Mouse (Mus musculus): ENCODE data around the gene Gm5751. TPM values are rescaled to one million over a fixed set of nuclear protein-coding genes. Genes with fewer than 3 reads are reported as not detected.
"Not testable (repeated sequence)": the region's sequence is repeated elsewhere in the genome, so short reads cannot be mapped to it uniquely, and the experiment has no call there.

Gm5751 gene
- not detected in 2 replicates for polyA plus RNA-seq (2012; rRNA removed)
- not detected in 2 replicates for polyA plus RNA-seq (2014; fragmentation: Nextera tagmentation; extraction: Ambion mirVana)

GRCm38 (mm10) chrX:8873953-8874352 is at the start of gene Gm5751:
Gene Gm5751 (plus strand): TSS chrX:8874253.
- H3K27me3 ChIP-seq (ENCODE audit: control insufficient read depth, insufficient read depth, low read length); DNase-seq (ENCODE audit: low spot score); H3K36me3 ChIP-seq (ENCODE audit: control insufficient read depth, insufficient read depth, low read length); H3K9ac ChIP-seq (ENCODE audit: low read depth, low read length, severe bottlenecking); H3K27ac ChIP-seq (replicated peaks; ENCODE audit: low read depth, low read length); H3K4me3 ChIP-seq (replicated peaks; ENCODE audit: low read length); H3K9me3 ChIP-seq (ENCODE audit: control insufficient read depth, low read length); H3K4me1 ChIP-seq (ENCODE audit: control insufficient read depth, insufficient read depth, low read length); H3K4me2 ChIP-seq (replicated peaks; ENCODE audit: low read depth, low read length, severe bottlenecking); ATAC-seq (ENCODE audit: low FRiP score, low read depth): not testable (repeated sequence)
- 94% methylated on average over 3 of the region's 4 CpGs for WGBS

DNA sequence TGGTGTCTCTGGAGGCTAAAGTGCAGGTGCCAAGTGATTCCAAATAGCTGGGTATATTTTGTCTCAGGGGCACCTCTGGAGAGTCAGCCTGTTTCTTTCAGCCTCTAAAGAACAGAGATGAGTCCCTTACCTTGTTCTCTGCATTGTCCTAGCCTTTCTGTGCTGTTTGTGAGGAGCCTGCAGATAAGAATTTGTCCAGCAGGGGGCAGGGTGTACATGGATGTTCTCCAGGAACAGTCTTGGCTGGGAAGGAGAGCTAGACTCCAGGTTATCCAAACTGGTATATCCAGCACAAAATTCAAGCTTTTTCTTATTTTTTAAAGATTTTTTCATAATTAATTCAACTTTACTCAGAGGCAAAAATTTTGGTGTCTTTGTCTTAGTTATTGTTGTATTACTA is 42.0 kb upstream of the Gm5751 start:
- H3K4me1 ChIP-seq (ENCODE audit: control insufficient read depth, insufficient read depth, low read length), result no peaks in the 10 kb centered on the region
- H3K9me3 ChIP-seq (ENCODE audit: control insufficient read depth, low read length), result no peaks in the 10 kb centered on the region
- no peak overlapping the region for H3K27ac ChIP-seq (replicated peaks; ENCODE audit: low read depth, low read length)
- no peak overlapping the region for H3K4me3 ChIP-seq (replicated peaks; ENCODE audit: low read length)
- no peak overlapping the region for H3K9ac ChIP-seq (ENCODE audit: low read depth, low read length, severe bottlenecking)
- no peaks in the 10 kb centered on the region for H3K27me3 ChIP-seq (ENCODE audit: control insufficient read depth, insufficient read depth, low read length)
- ATAC-seq (ENCODE audit: low FRiP score, low read depth) (no peak), DNase-seq (ENCODE audit: low spot score) (peak; percentile 9)
- H3K36me3 ChIP-seq (ENCODE audit: control insufficient read depth, insufficient read depth, low read length), result no peaks in the 10 kb centered on the region
- no peak overlapping the region for H3K4me2 ChIP-seq (replicated peaks; ENCODE audit: low read depth, low read length, severe bottlenecking)
- no peak for TF ChIP-seq POLR2A (IDR thresholded peaks at IDR 0.05; ENCODE audit: borderline replicate concordance, extremely low read depth, insufficient read depth, insufficient read length)

DNA sequence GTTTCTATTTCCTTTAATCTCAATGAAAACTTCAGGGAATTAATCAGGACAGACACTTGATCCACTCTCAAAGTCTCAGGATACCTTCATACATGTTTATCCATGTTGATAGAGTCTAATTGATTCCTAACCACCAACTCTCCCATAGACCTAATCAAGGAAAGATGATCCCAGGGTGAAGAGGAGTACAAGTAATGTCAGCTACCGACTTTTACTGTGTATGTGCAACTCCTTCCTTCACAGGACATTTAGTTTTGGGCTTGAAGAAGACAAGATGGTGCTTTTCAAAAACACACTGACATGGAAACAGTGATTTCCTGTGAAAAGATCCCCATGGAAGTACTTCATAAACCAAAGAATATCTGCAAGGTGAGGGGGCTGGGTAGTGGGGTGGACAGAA is 30.4 kb upstream of the Gm5751 start, which contains the start of gene Gm6592:
TSS of gene Gm6592 (plus strand) at position 301 of the 400 bp plus-strand sequence.
- TF ChIP-seq POLR2A (IDR thresholded peaks at IDR 0.05; ENCODE audit: borderline replicate concordance, extremely low read depth, insufficient read depth, insufficient read length), result no peak
- no peaks in the 10 kb centered on the region for H3K9me3 ChIP-seq (ENCODE audit: control insufficient read depth, low read length)
- no peak within 1 kb of the TSS for H3K9ac ChIP-seq (ENCODE audit: low read depth, low read length, severe bottlenecking)
- no peak for DNase-seq (ENCODE audit: low spot score)
- no peaks in the 10 kb centered on the region for H3K36me3 ChIP-seq (ENCODE audit: control insufficient read depth, insufficient read depth, low read length)
- no peaks in the 10 kb centered on the region for H3K4me1 ChIP-seq (ENCODE audit: control insufficient read depth, insufficient read depth, low read length)
- H3K27ac ChIP-seq (replicated peaks; ENCODE audit: low read depth, low read length), result no peak within 1 kb of the TSS
- H3K27me3 ChIP-seq (ENCODE audit: control insufficient read depth, insufficient read depth, low read length), result no peaks in the 10 kb centered on the region
- no peak for ATAC-seq (ENCODE audit: low FRiP score, low read depth)
- 77% methylated on average over 1 of the region's 1 CpGs for WGBS
- H3K4me2 ChIP-seq (replicated peaks; ENCODE audit: low read depth, low read length, severe bottlenecking), result no peak within 1 kb of the TSS
- H3K4me3 ChIP-seq (replicated peaks; ENCODE audit: low read length), result no peak within 1 kb of the TSS

GRCm38 (mm10) chrX:8852486-8852885 is 21.6 kb upstream of the Gm5751 start:
- no peak overlapping the region for H3K4me3 ChIP-seq (replicated peaks; ENCODE audit: low read length)
- no peak for ATAC-seq (ENCODE audit: low FRiP score, low read depth)
- H3K9me3 ChIP-seq (ENCODE audit: control insufficient read depth, low read length), result no peaks in the 10 kb centered on the region
- no peak for TF ChIP-seq POLR2A (IDR thresholded peaks at IDR 0.05; ENCODE audit: borderline replicate concordance, extremely low read depth, insufficient read depth, insufficient read length)
- H3K4me1 ChIP-seq (ENCODE audit: control insufficient read depth, insufficient read depth, low read length), result no peaks in the 10 kb centered on the region
- H3K27me3 ChIP-seq (ENCODE audit: control insufficient read depth, insufficient read depth, low read length), result no peaks in the 10 kb centered on the region
- 88% methylated on average over 10 of the region's 10 CpGs for WGBS
- no peak overlapping the region for H3K4me2 ChIP-seq (replicated peaks; ENCODE audit: low read depth, low read length, severe bottlenecking)
- H3K27ac ChIP-seq (replicated peaks; ENCODE audit: low read depth, low read length), result no peak overlapping the region
- H3K36me3 ChIP-seq (ENCODE audit: control insufficient read depth, insufficient read depth, low read length), result no peaks in the 10 kb centered on the region
- H3K9ac ChIP-seq (ENCODE audit: low read depth, low read length, severe bottlenecking), result no peak overlapping the region
- no peak for DNase-seq (ENCODE audit: low spot score)

- 6% methylated on average over 3 of the region's 3 CpGs for WGBS
- ATAC-seq (ENCODE audit: low FRiP score, low read depth); H3K27ac ChIP-seq (replicated peaks; ENCODE audit: low read depth, low read length); H3K9ac ChIP-seq (ENCODE audit: low read depth, low read length, severe bottlenecking); H3K9me3 ChIP-seq (ENCODE audit: control insufficient read depth, low read length); H3K4me1 ChIP-seq (ENCODE audit: control insufficient read depth, insufficient read depth, low read length); H3K27me3 ChIP-seq (ENCODE audit: control insufficient read depth, insufficient read depth, low read length); H3K36me3 ChIP-seq (ENCODE audit: control insufficient read depth, insufficient read depth, low read length); H3K4me2 ChIP-seq (replicated peaks; ENCODE audit: low read depth, low read length, severe bottlenecking); H3K4me3 ChIP-seq (replicated peaks; ENCODE audit: low read length): not testable (repeated sequence)
- DNase-seq (ENCODE audit: low spot score), result peak; percentile 70
Observed at GRCm38 (mm10) chrX:8864331-8864730, 9.7 kb upstream of the Gm5751 start.

DNA sequence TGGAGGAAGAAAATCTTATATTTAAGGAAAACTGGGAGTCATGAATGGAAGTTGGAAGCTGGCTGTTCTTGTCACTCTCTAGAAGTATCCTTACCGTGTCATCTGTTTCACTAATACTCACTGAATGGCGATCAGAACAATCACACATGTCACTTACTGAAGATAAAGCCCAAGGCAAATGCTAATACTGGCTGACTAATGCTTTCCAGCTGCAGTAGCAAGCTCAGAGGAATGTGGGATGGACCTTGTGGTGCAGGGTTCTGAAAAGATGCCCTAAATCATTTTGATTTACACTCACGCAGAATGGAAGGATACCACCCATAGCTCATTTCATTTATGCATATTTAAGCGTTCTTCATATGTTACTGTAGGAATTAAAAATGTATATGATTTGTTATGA is 10.3 kb downstream of the Gm5751 start:
- Histone ChIP-seq H3K27me3 (ENCODE audit: control insufficient read depth, insufficient read depth, low read length) (no peaks in the 10 kb centered on the region), H3K4me3 (replicated peaks; ENCODE audit: low read length) (no peak overlapping the region), H3K9me3 (ENCODE audit: control insufficient read depth, low read length) (no peaks in the 10 kb centered on the region), H3K9ac (ENCODE audit: low read depth, low read length, severe bottlenecking) (no peak overlapping the region), H3K4me1 (ENCODE audit: control insufficient read depth, insufficient read depth, low read length) (no peaks in the 10 kb centered on the region), H3K36me3 (ENCODE audit: control insufficient read depth, insufficient read depth, low read length) (no peaks in the 10 kb centered on the region), H3K4me2 (replicated peaks; ENCODE audit: low read depth, low read length, severe bottlenecking) (no peak overlapping the region), H3K27ac (replicated peaks; ENCODE audit: low read depth, low read length) (no peak overlapping the region)
- TF ChIP-seq POLR2A (IDR thresholded peaks at IDR 0.05; ENCODE audit: borderline replicate concordance, extremely low read depth, insufficient read depth, insufficient read length), result no peak
- 62% methylated on average over 4 of the region's 4 CpGs for WGBS
- no peak for DNase-seq (ENCODE audit: low spot score)
- no peak for ATAC-seq (ENCODE audit: low FRiP score, low read depth)
